Mouse (Mus musculus): ENCODE measurements at regions not wholly inside any gene's neighbourhood (a gene's known extent, or its start where the extent isn't known, plus 50 kb on each side); places are given as distances from the start of the nearest gene placed in this dataset.
"Not testable (repeated sequence)": the region's sequence is repeated elsewhere in the genome, so short reads cannot be mapped to it uniquely, and the experiment has no call there.

GRCm38 (mm10) chr9:115422786-115423185 lies 112.6 kb upstream of the Stt3b start:
- no peak for DNase-seq (ENCODE audit: low spot score)

- no peak for DNase-seq (ENCODE audit: low spot score)
These were observed 116.5 kb upstream of the Stt3b start for GRCm38 (mm10) chr9:115426682-115427081.

- no peak for DNase-seq (ENCODE audit: low spot score)
These were observed 120.0 kb upstream of the Stt3b start for GRCm38 (mm10) chr9:115430271-115430670.

- DNase-seq (ENCODE audit: low spot score): no peak
These were observed 124.5 kb upstream of the Stt3b start for GRCm38 (mm10) chr9:115434696-115435095.

- no peak for DNase-seq (ENCODE audit: low spot score)
These were observed 126.1 kb upstream of the Stt3b start for GRCm38 (mm10) chr9:115436301-115436700.

- not testable (repeated sequence) for DNase-seq (ENCODE audit: low spot score)
These were observed 128.0 kb upstream of the Stt3b start for GRCm38 (mm10) chr9:115438234-115438633.

- no peak for DNase-seq (ENCODE audit: low spot score)
These were observed 136.5 kb upstream of the Stt3b start for GRCm38 (mm10) chr9:115446681-115447080.

GRCm38 (mm10) chr9:115450741-115451320 lies 140.6 kb upstream of the Stt3b start:
- DNase-seq (ENCODE audit: low spot score): no peak

GRCm38 (mm10) chr9:115454771-115455170 lies 144.6 kb upstream of the Stt3b start:
- no peak for DNase-seq (ENCODE audit: low spot score)

GRCm38 (mm10) chr9:115456121-115456520 lies 145.9 kb upstream of the Stt3b start:
- DNase-seq (ENCODE audit: low spot score): no peak

GRCm38 (mm10) chr9:115456638-115457037 lies 146.4 kb upstream of the Stt3b start:
- DNase-seq (ENCODE audit: low spot score): no peak

- no peak for DNase-seq (ENCODE audit: low spot score)
These were observed 147.9 kb upstream of the Stt3b start for GRCm38 (mm10) chr9:115457889-115458710.

GRCm38 (mm10) chr9:115459075-115459474 lies 148.9 kb upstream of the Stt3b start:
- DNase-seq (ENCODE audit: low spot score): not testable (repeated sequence)

GRCm38 (mm10) chr9:115465326-115465725 lies 155.1 kb upstream of the Stt3b start:
- no peak for DNase-seq (ENCODE audit: low spot score)

- DNase-seq (ENCODE audit: low spot score): no peak
These were observed 158.4 kb upstream of the Stt3b start for GRCm38 (mm10) chr9:115468641-115469040.

- no peak for DNase-seq (ENCODE audit: low spot score)
These were observed 161.4 kb upstream of the Stt3b start for GRCm38 (mm10) chr9:115471582-115471981.

GRCm38 (mm10) chr9:115473037-115473436 lies 162.8 kb upstream of the Stt3b start:
- DNase-seq (ENCODE audit: low spot score): no peak

GRCm38 (mm10) chr9:115473847-115474246 lies 163.6 kb upstream of the Stt3b start:
- no peak for DNase-seq (ENCODE audit: low spot score)

GRCm38 (mm10) chr9:115474342-115474741 lies 164.1 kb upstream of the Stt3b start:
- DNase-seq (ENCODE audit: low spot score): no peak

- no peak for DNase-seq (ENCODE audit: low spot score)
These were observed 166.0 kb upstream of the Stt3b start for GRCm38 (mm10) chr9:115476205-115476604.

GRCm38 (mm10) chr9:115477556-115478220 lies 167.5 kb upstream of the Stt3b start:
- DNase-seq (ENCODE audit: low spot score): no peak

- DNase-seq (ENCODE audit: low spot score): no peak
These were observed 168.7 kb upstream of the Stt3b start for GRCm38 (mm10) chr9:115478946-115479345.

- DNase-seq (ENCODE audit: low spot score): no peak
These were observed 171.0 kb upstream of the Stt3b start for GRCm38 (mm10) chr9:115481176-115481575.
